Mouse (Mus musculus) c-Kit-positive CD71-negative TER-119-negative erythroid progenitor cells, embryonic 14.5 days (primary cell): ENCODE measurements around the gene Sh2d5.

Experiments
- DNase-seq: peaks from one replicate; pipeline ENCODE4 v3.0.0-alpha.2; 2013; ENCODE audit warnings: low read depth

Gene Sh2d5

DNA sequence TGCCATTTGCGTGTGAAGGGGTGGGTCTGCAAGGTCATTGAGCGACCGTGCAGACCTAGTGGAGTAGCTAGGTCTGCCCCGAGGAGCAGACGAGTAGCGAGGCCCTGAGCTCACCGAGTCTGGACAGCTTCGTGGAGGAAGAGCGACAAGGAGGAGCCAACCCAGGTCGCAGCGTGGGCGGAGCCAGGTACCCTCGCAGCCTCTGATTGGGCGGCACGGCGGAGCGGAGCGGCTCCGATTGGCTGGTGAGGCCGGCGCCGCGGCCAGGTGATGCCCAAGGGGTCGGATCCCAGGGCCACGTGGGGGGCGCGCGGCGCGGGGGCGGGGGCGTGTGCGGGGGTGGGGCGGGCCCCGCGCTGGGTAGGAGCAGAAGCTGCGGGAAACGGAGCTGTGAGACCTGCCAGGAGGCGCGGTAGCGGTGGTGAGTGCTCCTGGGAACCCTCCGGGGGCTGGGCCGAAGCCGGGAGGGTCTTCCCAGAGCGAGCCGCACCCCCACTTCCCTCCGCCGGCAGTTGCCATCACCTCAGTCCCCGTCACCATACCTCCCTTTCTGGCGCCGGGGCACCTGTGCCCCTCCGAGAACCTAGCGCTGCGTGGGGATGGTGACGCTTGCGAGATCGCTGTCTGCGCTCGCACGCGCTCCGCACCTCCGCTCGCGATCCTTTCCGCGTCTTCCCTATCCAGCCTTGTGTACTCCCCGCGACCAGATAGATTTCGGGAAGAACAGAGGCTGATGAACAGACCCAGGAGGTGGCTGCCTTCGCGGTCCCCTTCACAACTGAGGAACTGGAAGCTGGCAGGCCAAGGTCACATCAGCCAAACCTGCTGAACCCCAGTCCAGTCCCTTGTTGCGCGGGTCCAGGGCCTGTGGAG, at the start of gene Sh2d5, which contains the start of gene Kif17:
Sh2d5 (plus strand) TSS at position 316 of the 873 bp plus-strand sequence.
Kif17 (plus strand) TSS at position 348 of the 873 bp plus-strand sequence.
- DNase-seq = peak; percentile 82

GRCm38 (mm10) chr4:138200769-138201168, 49.4 kb upstream of the Sh2d5 start:
- no peak for DNase-seq

- DNase-seq = no peak
Observed at GRCm38 (mm10) chr4:138201696-138202095, 48.5 kb upstream of the Sh2d5 start.

DNA sequence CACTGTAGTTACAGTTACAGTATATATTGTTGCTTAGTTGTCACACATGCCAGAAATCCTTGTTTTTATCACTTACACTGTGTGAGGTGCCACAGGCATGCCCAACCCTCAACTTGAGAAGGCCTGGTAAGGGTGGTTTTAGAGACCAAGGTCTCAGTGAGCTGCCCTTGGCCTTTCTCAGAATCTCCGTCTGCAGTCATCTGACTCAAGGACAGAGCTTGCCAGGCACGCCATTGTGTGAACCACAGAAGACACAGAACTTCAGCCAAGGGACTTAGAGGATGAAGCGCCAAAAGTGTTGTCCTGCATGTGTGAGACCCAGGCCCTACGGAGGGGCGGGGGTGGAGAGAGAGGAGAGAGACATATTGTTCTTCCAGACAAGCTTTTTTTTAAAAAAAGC, 40.1 kb upstream of the Sh2d5 start:
- no peak for DNase-seq

DNA sequence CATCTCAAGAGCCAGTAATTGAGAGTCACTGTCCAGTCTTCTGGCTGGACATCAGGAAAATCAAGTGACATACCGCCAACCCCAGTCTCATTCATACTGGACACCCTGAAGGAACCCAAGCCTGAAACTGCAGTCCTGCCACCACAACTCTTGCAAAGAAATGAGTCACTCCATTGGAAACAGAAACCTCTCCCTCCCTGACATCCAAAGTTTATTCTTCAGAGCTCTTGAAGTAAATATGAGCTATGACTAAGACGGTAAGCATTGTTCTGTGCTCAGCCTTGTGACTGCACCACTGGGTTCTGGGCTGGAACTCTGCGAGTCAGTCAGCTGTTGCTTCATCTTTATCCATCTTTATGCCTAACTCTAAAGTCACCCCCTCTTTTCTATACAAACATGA, 36.3 kb upstream of the Sh2d5 start:
- DNase-seq = no peak

DNA sequence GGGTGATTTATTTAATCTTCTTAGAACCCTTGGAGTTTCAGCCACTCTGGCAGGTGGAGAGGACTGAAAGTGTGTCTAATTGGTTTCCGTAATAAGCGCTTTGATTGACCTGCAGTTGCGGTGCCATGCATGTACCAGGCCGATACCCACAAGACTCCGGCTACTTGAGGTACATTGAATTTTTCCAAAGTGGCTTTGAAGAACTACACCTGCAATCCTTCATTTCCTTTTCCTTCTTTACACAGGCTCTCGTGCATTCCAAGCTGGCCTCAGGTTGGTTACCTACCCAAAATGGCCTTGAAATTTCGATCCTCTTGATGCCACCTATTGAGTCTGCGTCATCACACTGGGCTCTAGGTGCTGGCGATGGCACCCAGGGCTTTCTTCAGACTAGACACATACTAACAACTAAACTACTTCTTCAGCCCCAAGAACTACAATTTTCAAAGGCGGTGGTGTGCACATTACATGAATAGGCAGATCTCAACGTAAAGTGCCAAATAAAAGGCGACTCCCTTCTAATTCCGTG, 34.5 kb upstream of the Sh2d5 start:
- no peak for DNase-seq

GRCm38 (mm10) chr4:138216200-138216890, 33.9 kb upstream of the Sh2d5 start, which contains the start of gene Hp1bp3:
Gene Hp1bp3, plus strand, starts transcription at chr4:138216296.
- no peak for DNase-seq

- peak; percentile 94 for DNase-seq
Observed at GRCm38 (mm10) chr4:138216891-138217392, 33.3 kb upstream of the Sh2d5 start.

GRCm38 (mm10) chr4:138217441-138217840, 32.8 kb upstream of the Sh2d5 start:
- no peak for DNase-seq

DNA sequence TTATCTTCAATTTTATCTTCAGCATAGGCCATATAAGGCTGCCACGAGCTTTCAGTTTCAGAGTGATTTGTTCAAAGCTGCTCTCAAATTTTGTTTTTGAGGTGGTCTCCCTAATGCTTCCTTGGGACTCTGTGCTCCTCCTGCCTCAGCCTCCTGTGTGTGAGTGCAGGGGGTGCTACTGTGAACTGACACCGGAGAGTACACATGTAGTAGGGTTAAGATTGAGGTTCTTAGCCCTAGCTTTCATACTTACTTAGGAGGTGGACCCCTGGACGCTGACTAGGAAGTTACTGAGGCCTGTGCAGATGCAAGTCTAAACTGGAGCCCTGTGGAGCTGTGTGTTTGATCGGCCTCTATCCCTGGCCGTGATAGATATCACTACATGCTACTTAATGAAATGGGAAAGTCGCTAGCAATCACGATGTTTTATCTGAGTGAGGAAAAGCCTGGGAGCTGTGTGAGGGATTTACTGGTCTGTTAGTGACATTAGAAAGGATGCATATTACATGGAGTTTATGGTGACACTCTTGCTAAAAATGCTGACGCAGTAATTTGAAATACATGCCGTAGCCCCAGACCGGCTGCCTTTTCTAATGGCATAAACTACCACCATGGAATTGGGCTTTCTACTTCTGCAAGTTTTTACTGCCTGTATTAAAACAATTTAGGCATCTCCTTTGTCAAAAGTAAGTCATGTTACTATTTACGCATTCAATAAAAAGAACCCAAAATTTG, 32.1 kb upstream of the Sh2d5 start:
- DNase-seq = no peak

DNA sequence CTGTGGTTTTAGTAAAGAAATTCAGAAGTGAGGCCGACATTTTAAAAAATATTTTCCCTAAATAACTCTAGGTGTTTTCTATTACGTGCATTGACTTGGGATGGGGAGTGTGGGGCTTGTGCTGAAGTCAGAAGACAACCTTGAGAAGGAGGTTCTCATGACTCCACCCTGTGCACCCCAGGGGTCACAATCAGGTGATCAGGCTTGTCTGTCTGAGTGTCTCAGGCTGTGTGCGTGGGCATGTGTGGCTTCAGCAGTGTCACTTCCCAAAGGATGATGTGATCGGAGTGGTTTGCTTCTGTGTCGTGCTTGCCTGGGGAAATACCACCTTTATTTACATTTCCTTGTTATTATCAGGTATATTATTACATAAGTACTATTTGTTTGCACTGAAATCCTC, 30.9 kb upstream of the Sh2d5 start:
- DNase-seq = no peak

DNA sequence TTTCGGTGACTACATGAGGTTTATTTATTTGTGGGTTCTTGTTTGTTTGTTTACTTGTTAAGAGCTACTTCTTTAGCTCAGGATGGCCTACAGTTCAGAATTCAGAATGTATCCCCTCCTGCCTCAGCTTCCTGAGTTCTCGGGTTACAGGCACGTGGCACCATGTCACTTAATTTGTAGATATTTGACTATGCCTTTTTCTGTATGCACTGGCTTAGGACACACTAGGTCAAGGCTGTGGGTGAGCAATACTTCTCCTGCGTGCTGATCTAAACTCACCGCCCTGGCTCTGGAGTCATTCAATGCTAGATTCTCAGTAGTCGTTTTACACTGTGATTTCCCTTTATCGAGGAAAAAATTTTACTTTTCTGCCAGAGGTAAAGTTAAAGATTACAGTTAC, 29.4 kb upstream of the Sh2d5 start:
- DNase-seq = no peak

DNA sequence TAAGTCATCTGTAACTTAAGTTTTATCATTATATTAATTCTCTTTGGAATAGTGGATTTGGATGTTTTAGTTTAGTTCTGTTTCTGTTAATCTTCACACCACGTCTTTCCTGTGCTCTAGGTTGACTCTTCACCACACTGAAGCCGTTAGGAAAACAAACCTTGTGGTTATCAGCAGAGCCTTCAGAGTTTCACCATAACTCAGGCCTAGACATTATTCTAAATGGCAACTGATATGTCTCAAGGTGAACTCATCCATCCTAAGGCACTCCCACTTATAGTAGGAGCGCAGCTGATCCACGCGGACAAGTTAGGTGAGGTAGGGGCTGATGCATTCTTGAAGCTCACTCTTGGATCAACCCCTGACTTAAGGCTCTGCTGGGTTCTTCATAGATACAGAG, 28.8 kb upstream of the Sh2d5 start:
- no peak for DNase-seq

DNA sequence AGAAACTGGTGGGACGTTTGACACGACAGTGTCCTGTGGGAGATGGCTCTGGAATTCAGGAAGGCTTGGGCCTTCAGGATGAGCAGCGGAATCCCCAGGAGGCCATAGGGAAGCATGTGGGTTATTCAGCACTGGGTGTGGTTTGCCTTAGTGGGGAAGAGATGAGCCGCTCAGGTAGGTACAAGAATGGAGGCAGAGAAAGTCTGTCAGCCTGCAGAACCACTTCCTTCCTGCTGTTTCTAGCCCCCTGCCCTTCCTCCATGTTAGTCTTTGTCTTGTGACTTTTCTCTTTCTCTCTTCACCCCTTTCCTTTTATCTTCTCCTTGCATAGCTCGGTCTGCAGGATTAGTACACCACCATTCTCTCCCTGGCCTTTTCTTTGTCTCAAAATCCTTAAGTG, 27.8 kb upstream of the Sh2d5 start:
- no peak for DNase-seq

- no peak for DNase-seq
Observed at GRCm38 (mm10) chr4:138223623-138224022, 26.6 kb upstream of the Sh2d5 start.

GRCm38 (mm10) chr4:138246756-138247665, 3.2 kb upstream of the Sh2d5 start:
- DNase-seq = no peak

DNA sequence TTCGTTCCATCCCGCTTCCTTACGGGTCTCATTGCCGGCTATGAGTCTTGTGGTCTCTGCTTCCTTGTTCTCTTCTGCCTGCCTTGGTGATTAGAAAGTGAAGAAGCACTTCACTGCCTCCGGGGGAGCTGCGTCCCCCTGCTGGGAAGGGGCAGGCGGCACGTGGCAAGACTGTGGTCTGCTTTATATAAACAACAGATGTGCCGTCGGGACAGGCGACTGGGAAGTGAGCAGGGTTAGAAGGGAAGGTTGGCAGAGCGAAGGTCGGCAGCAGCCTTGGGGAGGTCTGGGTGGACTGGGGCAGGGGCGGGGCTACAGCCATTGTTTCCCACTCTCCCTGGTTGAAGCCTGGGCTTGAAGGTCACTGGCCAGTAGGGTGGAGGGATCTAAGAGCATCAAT, 1.6 kb downstream of the Sh2d5 start:
- DNase-seq = peak; percentile 49

DNA sequence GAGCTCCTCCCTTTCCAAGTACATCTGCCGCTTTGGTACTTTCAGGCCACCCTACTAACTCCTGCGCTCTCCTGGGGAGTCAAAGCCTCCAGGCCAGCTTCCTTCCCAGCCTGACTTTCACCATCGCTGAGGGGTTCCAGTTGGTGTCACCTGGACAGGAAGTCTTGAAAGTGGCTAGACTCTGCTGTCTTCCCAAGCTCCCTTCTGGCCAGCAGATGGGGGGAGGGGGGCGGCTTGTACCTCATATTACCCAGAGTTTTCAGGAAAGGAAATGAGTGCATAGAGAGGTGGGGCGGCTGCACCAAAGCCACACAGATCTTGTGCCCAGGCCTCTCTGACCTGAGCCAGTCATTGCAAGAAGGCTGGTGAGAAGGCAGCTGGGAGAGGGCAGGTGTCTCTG, 2.0 kb downstream of the Sh2d5 start:
- DNase-seq = no peak

DNA sequence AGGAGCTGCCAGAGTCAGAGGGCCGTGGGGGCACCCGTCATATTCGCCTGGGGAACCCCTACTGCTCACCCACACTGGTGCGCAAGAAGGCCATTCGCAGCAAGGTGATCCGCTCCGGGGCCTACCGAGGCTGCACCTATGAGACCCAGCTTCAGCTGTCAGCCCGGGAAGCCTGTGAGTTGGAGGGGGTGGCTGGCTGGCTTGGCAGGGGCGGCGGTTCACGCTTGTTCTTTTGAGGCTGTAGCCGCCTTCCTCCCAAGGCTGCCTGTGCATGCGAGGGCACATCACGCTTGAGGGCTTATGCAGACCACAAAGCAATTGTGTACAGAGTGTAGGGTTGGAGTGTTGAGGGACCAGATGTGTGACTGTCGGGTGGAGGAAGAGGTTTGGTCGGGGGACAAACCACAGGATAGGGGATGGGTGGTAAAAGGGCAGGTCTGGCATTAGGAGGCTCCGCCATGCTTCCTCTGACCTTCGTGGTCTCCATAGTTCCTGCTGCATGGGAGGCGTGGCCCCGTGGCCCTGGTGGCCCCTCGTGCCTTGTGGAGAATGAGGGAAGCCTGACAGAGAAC, 7.0 kb downstream of the Sh2d5 start:
- DNase-seq = peak; percentile 50

DNA sequence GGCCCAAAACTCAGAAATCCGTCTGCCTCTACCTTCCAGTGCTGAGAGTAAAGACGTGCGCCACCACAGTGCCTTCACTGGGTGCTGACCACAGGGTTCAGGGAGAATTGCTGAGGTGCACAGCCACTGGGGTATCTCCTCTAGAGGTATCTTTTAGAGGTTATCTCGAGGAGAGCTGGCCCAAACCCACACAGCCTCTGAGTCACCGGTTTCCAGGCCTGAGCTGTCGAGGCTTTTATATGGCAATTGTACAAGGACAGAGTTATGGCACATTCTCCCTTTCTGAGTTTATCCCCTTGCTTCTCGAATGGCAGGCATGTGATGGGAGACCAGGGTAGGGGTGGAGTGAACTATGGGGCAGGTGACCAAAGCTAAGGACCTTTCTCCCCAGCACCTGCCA, 8.5 kb downstream of the Sh2d5 start:
- no peak for DNase-seq

DNA sequence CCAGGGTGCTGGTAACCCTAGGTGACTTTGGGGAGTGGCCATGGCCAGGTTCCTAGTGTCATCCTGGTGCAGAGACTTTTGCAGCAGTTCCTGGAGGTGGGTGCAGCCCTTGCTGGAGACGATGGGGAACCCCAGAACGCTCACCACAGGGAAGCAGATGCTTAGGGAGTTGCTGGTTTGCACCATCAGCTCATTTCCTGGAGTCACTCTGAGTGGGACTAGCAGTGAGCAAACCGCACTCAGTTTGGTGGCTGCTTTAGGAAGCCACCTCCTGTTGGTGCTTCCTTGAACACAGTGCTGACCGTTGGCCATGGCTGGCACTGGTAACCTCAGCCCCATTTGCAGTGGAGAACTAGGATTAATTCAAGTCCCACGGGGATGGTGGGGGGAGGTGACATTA, 9.3 kb downstream of the Sh2d5 start:
- no peak for DNase-seq
